Mouse (Mus musculus): ENCODE results near the gene Slc52a3. TPM values are rescaled to one million over a fixed set of nuclear protein-coding genes. Genes with fewer than 3 reads are reported as not detected.

Slc52a3 gene
- 0.37 and 0.39 TPM in 2 replicates for polyA plus RNA-seq (2012)

GRCm38 (mm10) chr2:151996229-151997189, at the start of gene Slc52a3:
Slc52a3 (plus strand) TSS chr2:151996511.

GRCm38 (mm10) chr2:151979470-151980354, 16.6 kb upstream of the Slc52a3 start, which contains the start of gene Fam110a:
Fam110a (minus strand) TSS chr2:151980219.

Other genes with a start within 250 kb of the Slc52a3 start
- not detected in 2 replicates for gene Rspo4, start 153.6 kb upstream of the Slc52a3 start, polyA plus RNA-seq (2012)
- gene Angpt4, start 85.3 kb upstream of the Slc52a3 start, polyA plus RNA-seq (2012), result not detected in 2 replicates
- gene Fam110a, start 16.3 kb upstream of the Slc52a3 start, polyA plus RNA-seq (2012), result 79.6 and 85.5 TPM in 2 replicates
- not detected in 2 replicates for gene Scrt2, start 85.0 kb downstream of the Slc52a3 start, polyA plus RNA-seq (2012)
- gene Srxn1, start 109.0 kb downstream of the Slc52a3 start, polyA plus RNA-seq (2012), result 3.9 and 5.3 TPM in 2 replicates
- 2.9 and 4.3 TPM in 2 replicates for gene Tcf15, start 147.1 kb downstream of the Slc52a3 start, polyA plus RNA-seq (2012)
- gene Csnk2a1, start 230.3 kb downstream of the Slc52a3 start, polyA plus RNA-seq (2012), result 9.7 and 9.8 TPM in 2 replicates